Mouse (Mus musculus) heart, adult 2 months (tissue): Measurements from ENCODE around the gene Mmp25. TPM values are rescaled to one million over a fixed set of nuclear protein-coding genes. Genes with fewer than 3 reads are reported as not detected.

Experiments
- DNase-seq, 2 experiments: peaks; one replicate each; pipeline ENCODE4 v3.0.0; 2021
- H3K27ac ChIP-seq: fragments of 200-600 bp; 2 replicates; pipeline ENCODE4 v1.8.1; 2022
- H3K27me3 ChIP-seq: fragments of 200-500 bp; 2 replicates; pipeline ENCODE4 v1.6.1; 2012; ENCODE audit warnings: mild to moderate bottlenecking, low read length, inconsistent platforms, mixed read lengths; ENCODE audit not compliant: control insufficient read depth, insufficient read depth
- H3K36me3 ChIP-seq: fragments of 200-500 bp; 2 replicates; pipeline ENCODE4 v1.6.1; 2012; ENCODE audit warnings: low read length, inconsistent platforms; ENCODE audit not compliant: control insufficient read depth, insufficient read depth
- H3K4me1 ChIP-seq: fragments of 200-500 bp; 2 replicates; pipeline ENCODE4 v1.6.1; 2011; ENCODE audit warnings: low read length; ENCODE audit not compliant: control insufficient read depth, insufficient read depth
- H3K4me3 ChIP-seq: fragments of 200-600 bp; 2 replicates; pipeline ENCODE4 v1.8.1; 2022
- H3K79me2 ChIP-seq: fragments of 200-500 bp; replicated peaks from 2 replicates; pipeline ENCODE4 v1.6.1; 2012; ENCODE audit warnings: mild to moderate bottlenecking, inconsistent platforms, low read length, moderate library complexity, mixed read lengths; ENCODE audit not compliant: control insufficient read depth, insufficient read depth
- H3K9ac ChIP-seq: fragments of 200-500 bp; 2 replicates; pipeline ENCODE4 v1.6.1; 2012; ENCODE audit warnings: low read depth, mild to moderate bottlenecking, control low read depth, inconsistent platforms, low read length, mixed read lengths
- CTCF ChIP-seq: fragments of 200-600 bp; IDR thresholded peaks from 2 replicates; pipeline ENCODE4 v1.8.1; 2022; ENCODE audit warnings: antibody characterized with exemption, mild to moderate bottlenecking, moderate library complexity
- EP300 ChIP-seq: fragments of 200-500 bp; IDR thresholded peaks from 2 replicates; pipeline ENCODE4 v1.6.1; 2011; ENCODE audit warnings: low read depth, low read length, control low read depth; ENCODE audit not compliant: insufficient read depth
- POLR2A ChIP-seq: fragments of 200-500 bp; IDR thresholded peaks from 2 replicates; pipeline ENCODE4 v1.6.1; 2011; ENCODE audit warnings: mild to moderate bottlenecking, low read depth, low read length, control low read depth; ENCODE audit not compliant: insufficient read depth
- WGBS: fragments of 180-500 bp; shearing (Covaris S2); methylation state at CpG from one replicate; pipeline ENCODE4 v1.1.7; 2018; 5-methylcytosine and 5-hydroxymethylcytosine counted together
- intact Hi-C: fragments of 180-260 bp; cut with DNase I; formaldehyde crosslinking; loops from one replicate; pipeline ENCODE4 v1.15.1; 2025
- polyA plus RNA-seq: library from polyadenylated mRNA; depleted of rRNA; stranded (reverse); fragments of >200 nt; gene quantifications from 2 replicates; pipeline ENCODE4 v1.2.3, GENCODE M21; 2012
- total RNA-seq, 2 experiments: library from RNA; stranded (reverse); gene quantifications; 2 replicates each; pipeline ENCODE4 v1.2.3; 2021

The Mmp25 gene
- total and polyA plus RNA-seq, 3 experiments = 0.09 to 0.21 (median 0.10) TPM

GRCm38 (mm10) chr17:23682092-23682491 lies 37.0 kb upstream of the Mmp25 start:
- Histone ChIP-seq H3K9ac (no peak overlapping the region), H3K79me2 (no peaks in the 10 kb centered on the region), H3K36me3 (no peaks in the 10 kb centered on the region), H3K4me1 (no peaks in the 10 kb centered on the region), H3K27me3 (peaks cover 9% of the 10 kb centered on the region), H3K27ac (no peak overlapping the region), H3K4me3 (no peak overlapping the region)
- DNase-seq = no peak
- intact Hi-C loops = no loop called here
- TF ChIP-seq POLR2A (no peak), CTCF (no peak), EP300 (no peak)
- 50% methylated on average over 4 of the region's 4 CpGs for WGBS

- H3K79me2 ChIP-seq = no peaks in the 10 kb centered on the region
- no peaks in the 10 kb centered on the region for H3K36me3 ChIP-seq
- H3K27me3 ChIP-seq = peaks cover 9% of the 10 kb centered on the region
- intact Hi-C loops = no loop called here
- no peaks in the 10 kb centered on the region for H3K4me1 ChIP-seq
- H3K27ac ChIP-seq = no peak overlapping the region
- H3K9ac ChIP-seq = no peak overlapping the region
- 42% methylated on average over 10 of the region's 10 CpGs for WGBS
- DNase-seq = peak in 1 of 2 experiments; percentile 20
- no peak overlapping the region for H3K4me3 ChIP-seq
- no peak for TF ChIP-seq CTCF
- no peak for TF ChIP-seq POLR2A
Measured at GRCm38 (mm10) chr17:23681086-23681485, 36.0 kb upstream of the Mmp25 start.

- no peaks in the 10 kb centered on the region for H3K36me3 ChIP-seq
- no peaks in the 10 kb centered on the region for H3K79me2 ChIP-seq
- peaks cover 2% of the 10 kb centered on the region; the same call in 1 of the 2 replicates for H3K4me1 ChIP-seq
- no peak for TF ChIP-seq EP300
- TF ChIP-seq POLR2A = no peak
- TF ChIP-seq CTCF = no peak
- H3K9ac ChIP-seq = no peak overlapping the region
- 57% methylated on average over 9 of the region's 9 CpGs for WGBS
- intact Hi-C loops = no loop called here
- no peak overlapping the region for H3K4me3 ChIP-seq
- peaks cover 9% of the 10 kb centered on the region for H3K27me3 ChIP-seq
- H3K27ac ChIP-seq = no peak overlapping the region
- no peak for DNase-seq
Measured at GRCm38 (mm10) chr17:23680336-23680735, 35.3 kb upstream of the Mmp25 start.

GRCm38 (mm10) chr17:23679127-23679835 lies 34.2 kb upstream of the Mmp25 start, which contains the start of gene Cldn6:
Gene Cldn6, plus strand, starts transcription at chr17:23679249.
- intact Hi-C loops = no loop called here
- no peak within 1 kb of the TSS for H3K27ac ChIP-seq
- DNase-seq = peak in 1 of 2 experiments; percentile 15
- H3K4me1 ChIP-seq = peaks cover 2% of the 10 kb centered on the region; the same call in 1 of the 2 replicates
- peaks cover 9% of the 10 kb centered on the region for H3K27me3 ChIP-seq
- H3K9ac ChIP-seq = no peak within 1 kb of the TSS
- no peaks in the 10 kb centered on the region for H3K36me3 ChIP-seq
- no peak within 1 kb of the TSS for H3K4me3 ChIP-seq
- WGBS = 8% methylated on average over 38 of the region's 38 CpGs
- TF ChIP-seq POLR2A = no peak
- no peak for TF ChIP-seq CTCF
- no peak for TF ChIP-seq EP300
- H3K79me2 ChIP-seq = no peaks in the 10 kb centered on the region

DNA sequence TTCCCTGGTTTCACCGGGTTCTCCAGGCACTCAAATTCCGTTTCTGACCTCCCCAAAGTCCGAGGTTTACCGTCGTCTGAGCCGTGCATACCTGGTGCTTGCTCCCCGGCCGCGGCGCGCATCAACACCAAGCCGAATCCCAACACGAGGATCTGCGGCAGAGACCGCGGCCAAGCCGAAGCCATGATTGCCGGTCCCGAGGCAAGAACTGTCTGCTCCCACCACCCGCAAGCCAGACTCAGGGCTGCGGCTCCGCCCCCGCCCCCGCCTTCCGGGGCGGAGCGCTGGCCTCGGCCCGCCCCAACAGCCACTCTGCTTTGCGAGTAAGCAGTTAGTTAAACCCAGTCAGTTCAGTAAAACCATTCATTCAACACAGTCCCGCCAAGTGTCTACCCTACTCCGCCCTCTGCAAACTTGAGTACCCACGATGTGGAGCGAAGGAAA lies 32.2 kb upstream of the Mmp25 start, which contains the start of gene Tnfrsf12a:
Gene Tnfrsf12a (minus strand): TSS at position 233 of the 444 bp plus-strand sequence.
- DNase-seq = peak; percentile 93
- under 1% methylated on average over 34 of the region's 34 CpGs for WGBS
- peaks cover 6% of the 10 kb centered on the region for H3K27me3 ChIP-seq
- peak within 1 kb of the TSS; percentile 67 for H3K4me3 ChIP-seq
- H3K4me1 ChIP-seq = peaks cover 2% of the 10 kb centered on the region
- H3K27ac ChIP-seq = peak within 1 kb of the TSS; percentile 93
- H3K36me3 ChIP-seq = no peaks in the 10 kb centered on the region
- H3K9ac ChIP-seq = peak within 1 kb of the TSS; percentile 69
- intact Hi-C loops = no loop called here
- no peaks in the 10 kb centered on the region for H3K79me2 ChIP-seq
- TF ChIP-seq POLR2A (peak; percentile 97), CTCF (no peak), EP300 (peak; percentile 70; the same call in 1 of the 2 replicates)

GRCm38 (mm10) chr17:23676473-23677031 lies 31.5 kb upstream of the Mmp25 start:
- Histone ChIP-seq H3K27ac (peak overlapping the region; percentile 93), H3K79me2 (no peaks in the 10 kb centered on the region), H3K36me3 (no peaks in the 10 kb centered on the region), H3K9ac (peak overlapping the region; percentile 69), H3K4me3 (peak overlapping the region; percentile 67), H3K27me3 (peaks cover 6% of the 10 kb centered on the region), H3K4me1 (peaks cover 2% of the 10 kb centered on the region)
- TF ChIP-seq EP300 = 0 out of 2 replicates have a peak, but pooled peaks have one; percentile 5
- TF ChIP-seq CTCF = no peak
- peak; percentile 75 to 79 for DNase-seq
- intact Hi-C loops = no loop called here
- under 1% methylated on average over 37 of the region's 37 CpGs for WGBS
